Mouse (Mus musculus): ENCODE measurements around the gene Spatc1l. TPM values are rescaled to one million over a fixed set of nuclear protein-coding genes. Genes with fewer than 3 reads are reported as not detected.

The Spatc1l gene
- total RNA-seq, 2 experiments from 2014 or later = not detected

DNA sequence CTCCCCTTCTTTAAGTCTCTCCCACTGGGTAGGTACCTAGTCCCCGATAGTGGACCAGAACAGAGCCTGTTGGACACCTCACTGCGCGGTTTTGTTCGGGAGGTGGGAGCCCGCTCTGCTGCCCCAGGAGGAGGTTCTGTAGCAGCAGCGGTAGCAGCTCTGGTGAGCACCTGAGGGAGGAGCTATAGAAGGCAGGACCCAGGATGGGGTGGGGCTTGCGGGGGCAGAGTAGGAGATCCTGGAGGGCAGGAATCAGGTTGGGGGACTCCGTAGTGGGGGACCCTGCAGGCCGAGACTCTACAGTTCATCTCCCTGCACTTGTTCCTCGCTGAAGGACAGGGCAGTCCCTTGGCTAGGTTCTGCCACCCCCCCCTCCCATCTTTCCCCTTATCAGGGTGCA lies 22.1 kb downstream of the Spatc1l start:
- no peak for ATAC-seq (replicated peaks; ENCODE audit: low FRiP score, low TSS enrichment, poor library complexity, severe bottlenecking)

DNA sequence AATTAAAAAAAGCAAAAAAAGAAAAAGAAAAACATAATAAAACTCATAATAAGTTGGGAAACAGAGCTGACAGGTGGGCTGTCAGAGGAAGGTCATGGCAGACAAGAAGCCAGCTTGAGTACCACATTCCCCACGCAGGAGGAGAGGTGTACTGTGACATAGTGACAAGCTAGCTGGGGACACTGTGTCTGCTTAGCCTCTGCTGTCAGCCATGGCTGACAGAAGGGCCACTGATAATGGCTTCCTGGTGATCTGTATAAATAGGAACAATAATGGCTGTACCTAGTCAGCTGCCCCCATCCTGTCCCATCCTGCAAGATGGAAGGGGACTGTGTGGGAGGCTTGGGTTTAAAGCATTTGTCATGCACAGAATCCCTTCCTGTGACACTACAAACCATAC lies 24.1 kb downstream of the Spatc1l start:
- ATAC-seq (replicated peaks; ENCODE audit: low FRiP score, low TSS enrichment, poor library complexity, severe bottlenecking) = no peak

DNA sequence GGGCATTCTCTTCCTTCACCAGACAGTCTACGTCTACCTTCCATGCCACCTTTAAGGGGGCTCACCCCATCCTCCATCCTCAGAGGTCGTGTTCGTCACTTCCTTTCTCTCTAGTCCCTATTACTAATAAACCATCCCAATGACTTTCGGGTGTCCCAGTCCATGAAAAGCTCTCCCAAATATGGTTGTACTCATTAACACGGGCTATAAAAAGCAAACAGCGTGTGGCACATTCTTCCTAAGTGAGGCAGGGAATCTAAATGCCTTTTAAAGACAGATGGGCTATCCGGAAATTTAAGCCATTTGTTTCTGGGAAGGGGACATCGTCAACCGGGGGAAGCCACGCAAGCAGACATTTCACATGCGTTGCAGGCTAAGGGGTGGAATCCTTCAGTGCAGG lies 28.1 kb downstream of the Spatc1l start:
- no peak for ATAC-seq (replicated peaks; ENCODE audit: low FRiP score, low TSS enrichment, poor library complexity, severe bottlenecking)

DNA sequence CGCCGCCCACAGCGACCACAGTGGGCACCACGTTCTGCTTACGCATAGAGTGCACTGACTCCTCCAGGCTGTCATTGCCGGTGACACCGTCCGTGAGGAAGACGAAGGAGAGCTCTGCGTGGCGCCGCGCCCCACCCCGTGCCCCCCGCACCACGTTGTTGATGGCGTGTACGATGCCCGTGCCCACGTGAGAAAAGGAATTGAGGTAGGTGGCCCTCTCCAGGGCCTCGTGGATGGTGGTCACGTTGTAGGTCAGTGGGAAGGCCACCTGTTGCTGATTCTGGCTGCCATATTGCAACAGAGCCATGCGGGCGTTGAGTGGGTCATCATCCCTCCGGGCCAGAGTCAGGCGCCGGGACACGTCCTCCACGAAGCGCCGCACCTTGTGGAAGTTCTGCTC lies 34.3 kb downstream of the Spatc1l start:
- ATAC-seq (replicated peaks; ENCODE audit: low FRiP score, low TSS enrichment, poor library complexity, severe bottlenecking) = no peak

DNA sequence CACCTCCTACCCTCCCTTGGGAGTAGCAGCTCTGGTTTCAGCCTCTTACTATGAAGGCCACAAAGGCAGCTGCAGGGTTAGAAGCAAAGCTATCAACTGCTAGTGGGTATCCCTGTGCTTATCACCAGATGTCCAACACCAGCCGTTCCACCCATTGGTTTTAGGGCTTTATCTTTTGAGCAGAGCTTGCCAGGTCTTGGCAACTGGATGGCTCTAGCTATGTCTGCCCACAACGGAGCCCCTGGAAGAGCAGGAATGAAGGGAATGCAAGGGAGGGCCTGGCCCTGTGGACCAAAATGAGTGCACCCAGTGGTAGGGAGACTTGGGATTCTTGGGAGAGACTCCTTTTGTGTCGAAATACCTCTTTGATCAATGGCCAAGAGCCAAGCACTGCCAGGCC lies 40.6 kb downstream of the Spatc1l start:
- ATAC-seq (replicated peaks; ENCODE audit: low FRiP score, low TSS enrichment, poor library complexity, severe bottlenecking) = peak; percentile 84

DNA sequence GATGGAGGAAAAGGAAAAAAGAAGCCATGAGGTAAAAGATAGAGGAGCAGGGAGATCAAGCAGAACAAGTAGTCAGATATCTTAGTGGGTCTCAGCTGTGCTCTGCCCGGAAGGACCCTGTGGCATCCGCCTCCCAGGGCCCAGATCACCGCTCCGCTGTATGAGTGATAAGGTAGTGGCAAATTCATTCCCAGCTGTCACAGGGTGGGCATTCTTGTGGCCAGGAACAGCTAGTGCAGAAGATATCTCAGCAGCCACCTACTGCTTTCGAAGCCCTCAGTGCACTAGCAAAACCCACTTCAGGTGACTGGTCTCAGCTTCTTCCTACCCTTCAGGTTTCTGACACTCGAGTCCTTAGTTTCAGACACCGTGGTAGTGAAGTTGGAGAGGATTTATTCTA lies 50.4 kb downstream of the Spatc1l start:
- ATAC-seq (replicated peaks; ENCODE audit: low FRiP score, low TSS enrichment, poor library complexity, severe bottlenecking) = no peak

Other genes with a start within 250 kb of the Spatc1l start
- 1.6 and 2.4 TPM in 2 replicates for gene Dip2a, start 217.0 kb upstream of the Spatc1l start, total RNA-seq (2014; fragmentation: Nextera tagmentation)
- gene Dip2a, start 217.0 kb upstream of the Spatc1l start, total RNA-seq (2017) = 0.76 and 3.1 TPM in 2 replicates
- 4.1 TPM in 1 of 2 replicates, not detected in the other for gene AC141477.1, start 121.8 kb upstream of the Spatc1l start, total RNA-seq (2014; fragmentation: Nextera tagmentation)
- gene AC141477.1, start 121.8 kb upstream of the Spatc1l start, total RNA-seq (2017) = not detected in 2 replicates
- gene Pcnt, start 119.5 kb upstream of the Spatc1l start, total RNA-seq (2014; fragmentation: Nextera tagmentation) = 43.2 and 60.4 TPM in 2 replicates
- 58.8 and 71.6 TPM in 2 replicates for gene Pcnt, start 119.5 kb upstream of the Spatc1l start, total RNA-seq (2017)
- not detected in 2 replicates for gene 2610028H24Rik, start 113.2 kb upstream of the Spatc1l start, total RNA-seq (2014; fragmentation: Nextera tagmentation)
- gene 2610028H24Rik, start 113.2 kb upstream of the Spatc1l start, total RNA-seq (2017) = not detected in 2 replicates
- gene Mcm3ap, start 93.3 kb upstream of the Spatc1l start, total RNA-seq (2014; fragmentation: Nextera tagmentation) = 60.1 and 94.2 TPM in 2 replicates
- gene Mcm3ap, start 93.3 kb upstream of the Spatc1l start, total RNA-seq (2017) = 63.5 and 87.7 TPM in 2 replicates
- gene Ybey, start 93.2 kb upstream of the Spatc1l start, total RNA-seq (2014; fragmentation: Nextera tagmentation) = 5.4 and 5.5 TPM in 2 replicates
- gene Ybey, start 93.2 kb upstream of the Spatc1l start, total RNA-seq (2017) = 7.5 and 8.1 TPM in 2 replicates
- 7.5 and 11.4 TPM in 2 replicates for gene Lss, start 30.7 kb upstream of the Spatc1l start, total RNA-seq (2014; fragmentation: Nextera tagmentation)
- 9.9 and 15.6 TPM in 2 replicates for gene Lss, start 30.7 kb upstream of the Spatc1l start, total RNA-seq (2017)
- gene Ftcd, start 13.4 kb downstream of the Spatc1l start, total RNA-seq (2014; fragmentation: Nextera tagmentation) = not detected in 2 replicates
- gene Ftcd, start 13.4 kb downstream of the Spatc1l start, total RNA-seq (2017) = not detected in 2 replicates
- gene Col6a2, start 61.4 kb downstream of the Spatc1l start, total RNA-seq (2014; fragmentation: Nextera tagmentation) = 0.70 TPM in 1 of 2 replicates, not detected in the other
- not detected in 2 replicates for gene Col6a2, start 61.4 kb downstream of the Spatc1l start, total RNA-seq (2017)
- not detected in 2 replicates for gene Col6a1, start 163.9 kb downstream of the Spatc1l start, total RNA-seq (2014; fragmentation: Nextera tagmentation)
- not detected in 2 replicates for gene Col6a1, start 163.9 kb downstream of the Spatc1l start, total RNA-seq (2017)

All from megakaryocyte-erythroid progenitor cell, adult 5-6 weeks (primary cell).